Mouse (Mus musculus): ENCODE measurements around the gene Samd14.
"Not testable (repeated sequence)": the region's sequence is repeated elsewhere in the genome, so short reads cannot be mapped to it uniquely, and the experiment has no call there.

Samd14 gene

DNA sequence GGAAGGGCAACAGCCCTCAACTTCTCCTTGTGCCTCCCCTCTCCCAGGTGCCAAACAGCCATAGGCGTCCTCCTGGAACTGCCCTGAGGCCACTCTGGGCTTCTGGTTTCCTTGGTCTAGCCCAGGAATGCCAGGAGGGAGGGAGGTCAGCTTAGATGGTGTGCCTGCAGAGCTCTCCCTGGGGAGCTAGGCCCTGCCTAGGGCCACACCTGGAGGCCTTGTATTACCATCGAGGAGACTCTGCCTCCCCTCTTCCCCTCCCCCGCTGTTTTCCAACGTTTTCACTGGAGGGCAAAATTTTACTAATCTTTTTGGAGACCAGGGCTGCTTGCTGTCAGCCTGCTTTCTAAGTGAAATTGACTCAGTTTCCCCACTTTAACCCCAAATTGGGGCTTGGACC, 3.6 kb upstream of the Samd14 start:
- DNase-seq (ENCODE audit: low spot score in 2 of 2), result no peak

DNA sequence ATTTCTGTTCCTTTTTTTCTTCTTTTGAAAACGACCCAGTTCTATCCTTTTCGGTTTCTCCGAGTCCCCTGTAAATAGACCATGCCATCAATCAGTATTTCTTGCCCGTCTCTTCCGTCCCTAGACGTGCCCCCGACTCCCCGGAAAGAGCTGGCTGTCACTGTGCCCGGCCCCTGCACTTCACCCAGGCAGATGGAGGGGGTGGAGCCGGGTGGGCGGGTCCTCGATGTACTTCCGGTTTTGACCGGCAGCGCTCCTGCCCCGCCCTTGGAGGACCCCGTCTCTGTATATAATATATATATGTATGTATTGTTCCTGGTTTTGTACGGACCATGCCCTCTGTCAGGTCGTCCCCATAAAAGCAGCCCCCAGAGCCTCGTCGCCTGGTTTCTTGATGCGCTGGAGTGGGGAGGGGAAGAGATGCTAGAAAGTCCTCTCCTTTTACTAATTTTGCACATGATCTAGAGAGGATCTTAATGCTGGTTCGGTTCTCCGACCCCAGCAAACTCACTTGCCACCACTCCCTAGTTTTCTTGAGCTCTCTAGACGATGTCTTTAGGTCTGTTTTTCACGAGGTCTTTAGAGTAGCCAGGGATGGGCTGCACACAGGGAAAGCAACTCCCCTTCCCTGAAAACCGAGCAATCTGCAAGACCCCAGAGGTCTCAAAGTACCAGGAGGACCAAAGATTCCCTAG, 3.0 kb upstream of the Samd14 start:
- DNase-seq (ENCODE audit: low spot score in 2 of 2), result peak in 1 of 2 experiments; percentile 72

DNA sequence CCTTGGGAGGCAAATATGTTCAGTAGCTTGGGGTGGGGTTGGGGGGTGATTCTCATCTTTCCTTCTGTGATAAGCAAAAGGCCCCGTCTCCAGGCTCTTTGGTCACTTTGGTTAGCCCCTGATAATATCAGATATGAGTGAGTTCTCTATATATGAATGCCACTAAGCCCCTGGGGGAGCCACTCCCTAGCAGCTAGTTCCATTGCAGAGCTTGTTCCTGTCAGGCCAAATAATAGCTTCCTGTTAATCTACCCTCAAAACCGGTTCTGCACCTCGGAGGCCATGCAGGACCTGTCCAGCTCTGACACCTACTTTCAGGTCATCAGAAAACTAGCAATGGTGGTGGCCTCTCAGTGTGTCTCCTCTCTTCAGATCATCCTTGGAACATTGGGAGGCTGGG, 2.3 kb upstream of the Samd14 start:
- DNase-seq (ENCODE audit: low spot score in 2 of 2), result no peak

DNA sequence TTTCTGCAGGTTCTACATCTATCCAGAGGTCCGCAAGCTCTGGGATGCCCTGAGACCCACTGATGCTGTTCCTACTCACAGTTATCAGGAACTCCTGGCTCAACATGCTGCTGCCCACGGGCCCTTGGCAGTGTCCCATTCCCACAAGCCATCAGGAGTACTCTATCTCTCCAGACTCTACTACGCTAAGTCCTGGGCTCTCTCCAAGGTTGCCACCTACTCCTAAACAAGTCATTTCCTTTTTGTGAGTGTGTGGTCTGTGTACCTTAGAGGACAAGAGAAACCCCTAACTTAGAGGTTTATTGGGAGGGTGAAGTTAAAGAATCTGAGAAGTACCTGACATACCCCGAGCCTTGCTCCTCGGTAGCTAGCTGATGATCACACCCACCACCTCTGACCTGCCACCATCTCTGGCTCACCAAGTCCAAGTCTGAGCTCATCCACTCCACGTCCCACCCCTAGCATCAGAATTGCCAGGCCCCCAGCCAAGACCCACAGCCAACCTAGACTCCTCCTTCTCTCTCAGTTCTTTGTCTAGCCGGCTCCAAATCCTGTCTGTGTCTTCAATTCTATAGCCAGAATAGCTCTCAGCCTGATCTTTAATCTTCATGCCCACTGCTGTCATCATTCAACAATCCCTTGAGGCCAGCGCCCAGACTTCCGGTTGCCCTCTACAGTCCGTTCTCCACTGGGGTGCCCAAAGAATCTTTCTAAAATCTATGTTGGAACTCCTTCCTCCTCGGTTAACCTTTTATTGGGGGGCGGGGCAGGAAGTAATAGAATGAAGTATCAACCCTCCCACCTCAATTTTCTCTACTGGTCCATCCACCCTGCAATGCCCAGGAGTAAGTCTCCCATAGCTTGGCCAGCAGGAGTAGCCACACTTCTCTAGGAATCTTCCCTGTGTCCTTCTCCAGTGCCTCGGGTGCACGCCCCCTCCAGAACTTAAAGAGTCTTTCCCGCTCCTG, 734 bp upstream of the Samd14 start:
- no peak for DNase-seq (ENCODE audit: low spot score in 2 of 2)

DNA sequence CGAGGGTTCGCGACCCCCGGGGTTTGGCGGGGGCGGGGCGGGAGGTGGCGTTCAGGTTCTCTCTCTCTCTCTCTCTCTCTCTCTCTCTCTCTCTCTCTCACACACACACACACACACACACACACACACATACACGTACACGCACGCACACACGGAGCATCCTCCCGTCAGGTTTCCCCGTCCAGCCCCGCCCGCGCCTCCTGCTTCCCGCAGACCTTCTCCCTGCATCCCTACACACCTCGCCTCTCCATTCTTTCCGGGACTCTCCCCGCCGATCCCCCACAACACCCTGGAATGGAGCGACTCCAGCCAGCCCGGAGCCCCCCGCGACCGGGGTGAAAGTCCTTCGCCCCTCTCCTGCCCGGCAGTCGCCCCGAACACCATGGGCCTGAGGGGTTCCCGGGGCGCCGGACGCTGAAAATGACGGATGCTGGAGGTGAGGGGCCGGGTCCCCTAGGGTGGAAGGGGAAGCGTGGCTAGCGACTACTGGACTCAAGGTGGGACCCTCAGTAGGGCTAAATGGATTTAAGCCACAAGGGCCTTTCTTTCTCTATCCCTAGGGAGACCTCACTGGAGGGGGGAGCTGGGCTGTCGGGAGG, 561 bp downstream of the Samd14 start:
- DNase-seq (ENCODE audit: low spot score in 2 of 2), result no peak

DNA sequence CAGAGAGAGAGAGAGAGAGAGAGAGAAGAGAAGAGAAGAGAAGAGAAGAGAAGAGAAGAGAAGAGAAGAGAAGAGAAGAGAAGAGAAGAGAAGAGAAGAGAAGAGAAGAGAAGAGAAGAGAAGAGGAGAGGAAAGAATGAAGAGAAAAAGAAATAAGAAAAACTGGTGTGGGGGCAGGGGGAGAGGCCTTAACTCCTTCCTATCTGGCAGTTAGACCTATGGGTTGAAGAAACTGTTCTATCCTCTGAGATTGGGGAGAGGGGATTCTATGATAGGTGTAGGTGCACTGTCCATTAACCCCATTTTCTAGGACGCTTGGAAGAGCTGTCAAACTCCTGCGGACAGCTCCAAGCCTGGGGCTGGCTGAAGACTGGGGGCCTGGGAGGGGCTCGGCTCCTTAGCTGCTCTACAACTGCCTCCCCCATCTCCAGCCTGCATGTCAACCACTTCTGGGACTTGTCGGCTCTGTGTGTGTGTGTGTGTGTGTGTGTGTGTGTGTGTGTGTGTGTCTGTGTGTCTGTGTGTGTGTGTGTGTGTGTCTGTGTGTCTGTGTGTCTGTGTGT, 1.2 kb downstream of the Samd14 start:
- DNase-seq (ENCODE audit: low spot score in 2 of 2), result not testable (repeated sequence)

DNA sequence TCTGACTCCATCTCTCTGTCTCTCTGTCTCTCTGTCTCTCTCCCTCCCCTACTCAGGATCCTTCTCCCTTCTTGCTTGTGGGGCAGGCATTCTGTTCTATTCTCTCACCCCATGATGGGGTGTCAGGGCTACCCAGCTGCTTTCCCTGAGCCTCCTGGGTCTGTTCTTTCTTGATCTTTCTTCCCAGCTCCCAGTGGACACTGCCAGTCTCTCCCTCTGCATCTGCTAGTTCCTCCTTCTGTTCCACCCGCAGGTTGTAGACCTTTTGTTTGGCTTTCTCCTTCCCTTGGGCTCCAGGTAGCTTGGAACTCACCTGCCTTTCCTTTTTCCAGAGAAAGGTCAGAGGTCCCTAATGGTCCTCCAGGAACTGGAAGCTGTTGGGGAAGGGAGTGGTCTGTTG, 1.7 kb downstream of the Samd14 start:
- DNase-seq (ENCODE audit: low spot score in 2 of 2), result no peak

DNA sequence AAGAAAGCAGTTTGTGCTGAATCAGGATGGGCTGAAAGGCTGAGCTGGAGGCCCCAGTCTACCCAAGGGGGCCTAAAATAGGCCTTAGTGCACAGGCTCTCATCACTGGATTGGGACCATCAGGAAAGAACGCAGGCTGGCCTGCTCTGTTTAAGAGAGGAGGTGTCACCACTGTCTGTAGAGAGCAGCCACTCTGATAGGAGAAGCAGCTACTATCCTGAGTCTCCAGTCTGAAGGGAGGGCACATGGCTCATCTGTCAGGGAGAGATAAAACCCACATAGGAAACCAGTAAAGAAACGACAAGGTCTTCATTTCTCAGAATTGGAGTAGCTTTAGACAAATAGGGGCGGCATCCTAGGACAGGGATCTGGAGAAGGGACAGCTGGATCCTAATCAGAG, 2.4 kb downstream of the Samd14 start:
- no peak for DNase-seq (ENCODE audit: low spot score in 2 of 2)

DNA sequence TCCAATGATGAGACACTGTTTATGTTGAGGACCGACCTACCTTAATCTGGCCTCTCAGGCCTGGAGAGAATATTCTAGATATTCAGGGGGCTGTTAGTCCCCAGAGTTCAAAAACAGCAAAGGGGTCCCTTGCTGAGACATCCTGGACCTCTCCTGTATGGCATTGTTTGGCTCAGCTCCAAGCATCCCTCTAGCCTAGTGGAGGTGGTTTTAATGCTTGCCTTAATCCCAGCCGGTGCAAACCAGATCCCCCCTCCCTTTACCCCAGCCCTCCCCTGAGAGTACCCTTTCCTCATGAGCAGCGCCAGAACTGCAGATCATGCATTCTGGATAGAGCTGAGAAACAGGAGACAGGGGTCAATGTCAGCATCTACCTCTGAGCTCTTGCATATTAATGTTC, 2.8 kb downstream of the Samd14 start:
- no peak for DNase-seq (ENCODE audit: low spot score in 2 of 2)

DNA sequence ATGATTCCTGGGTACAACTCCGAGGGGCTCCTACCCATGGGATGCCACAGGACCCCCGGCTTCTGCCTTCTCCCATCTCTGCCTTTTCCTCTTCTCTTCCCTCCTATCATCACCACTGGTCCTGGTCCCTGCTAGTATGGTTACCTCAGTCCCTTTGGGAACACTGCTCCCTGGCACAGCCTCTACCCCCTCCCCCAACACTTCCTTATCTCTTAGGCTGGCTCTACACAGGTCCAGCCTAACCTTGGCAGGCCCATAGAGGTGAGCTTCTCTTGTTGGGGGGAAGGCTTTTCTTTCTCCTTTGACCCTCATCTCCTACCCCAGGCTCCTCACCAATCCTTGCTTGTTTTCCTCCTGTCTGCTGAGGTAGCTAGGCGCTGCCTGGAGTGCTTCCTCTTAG, 5.8 kb downstream of the Samd14 start:
- no peak for DNase-seq (ENCODE audit: low spot score in 2 of 2)

DNA sequence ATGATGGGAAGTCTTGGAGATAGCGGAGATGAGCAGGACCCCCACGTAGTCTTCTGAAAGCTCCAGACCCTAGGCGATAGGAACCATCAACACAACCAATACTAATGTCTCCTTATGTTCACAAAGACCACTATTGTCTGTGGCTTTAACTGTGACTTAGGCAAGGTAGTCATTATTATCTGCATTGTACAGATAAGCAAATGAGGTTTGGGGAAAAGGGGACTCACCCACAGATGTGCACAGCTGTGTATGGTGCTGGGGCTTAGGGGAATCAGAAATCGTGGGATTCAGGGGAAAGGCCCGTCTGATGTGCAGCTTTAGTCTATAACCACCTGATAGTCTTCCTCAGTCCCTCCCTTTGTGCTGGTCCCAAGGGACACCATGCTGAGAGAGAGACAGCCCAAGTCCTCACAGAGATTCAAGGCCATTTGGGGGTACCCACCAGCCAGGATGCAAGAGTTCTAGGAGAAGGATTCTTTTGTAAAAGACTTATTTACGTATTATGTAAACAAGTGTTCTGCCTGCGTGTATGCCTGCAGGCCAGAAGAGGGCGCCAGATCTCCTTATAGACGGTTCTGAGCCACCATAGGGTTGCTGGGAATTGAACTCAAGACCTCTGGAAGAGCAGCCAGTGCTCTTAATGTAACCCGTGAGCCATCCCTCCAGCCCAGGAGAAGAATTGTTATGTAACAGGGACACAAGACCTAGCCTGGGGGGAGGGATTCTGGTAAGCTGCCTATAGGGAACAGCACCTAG, 12.7 kb downstream of the Samd14 start:
- no peak for DNase-seq (ENCODE audit: low spot score in 2 of 2)

DNA sequence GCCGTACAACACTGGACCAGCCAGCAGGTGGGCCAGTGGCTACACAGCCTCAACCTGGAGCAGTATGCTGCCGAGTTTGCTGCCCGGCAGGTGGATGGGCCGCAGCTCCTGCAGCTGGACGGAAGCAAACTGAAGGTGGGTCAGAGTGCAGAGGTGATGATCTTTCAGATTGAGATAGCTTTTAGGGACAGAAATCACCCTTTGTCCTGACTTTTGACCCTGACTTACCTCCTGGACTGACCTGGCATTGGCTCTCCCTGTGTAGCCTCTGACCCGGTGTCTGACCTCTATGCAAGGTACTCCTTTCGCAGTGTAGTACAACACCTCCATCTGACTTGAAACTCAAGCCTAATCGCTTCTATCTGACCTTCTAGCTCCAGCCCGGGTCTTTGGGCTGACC, 13.8 kb downstream of the Samd14 start:
- DNase-seq (ENCODE audit: low spot score in 2 of 2), result no peak

DNA sequence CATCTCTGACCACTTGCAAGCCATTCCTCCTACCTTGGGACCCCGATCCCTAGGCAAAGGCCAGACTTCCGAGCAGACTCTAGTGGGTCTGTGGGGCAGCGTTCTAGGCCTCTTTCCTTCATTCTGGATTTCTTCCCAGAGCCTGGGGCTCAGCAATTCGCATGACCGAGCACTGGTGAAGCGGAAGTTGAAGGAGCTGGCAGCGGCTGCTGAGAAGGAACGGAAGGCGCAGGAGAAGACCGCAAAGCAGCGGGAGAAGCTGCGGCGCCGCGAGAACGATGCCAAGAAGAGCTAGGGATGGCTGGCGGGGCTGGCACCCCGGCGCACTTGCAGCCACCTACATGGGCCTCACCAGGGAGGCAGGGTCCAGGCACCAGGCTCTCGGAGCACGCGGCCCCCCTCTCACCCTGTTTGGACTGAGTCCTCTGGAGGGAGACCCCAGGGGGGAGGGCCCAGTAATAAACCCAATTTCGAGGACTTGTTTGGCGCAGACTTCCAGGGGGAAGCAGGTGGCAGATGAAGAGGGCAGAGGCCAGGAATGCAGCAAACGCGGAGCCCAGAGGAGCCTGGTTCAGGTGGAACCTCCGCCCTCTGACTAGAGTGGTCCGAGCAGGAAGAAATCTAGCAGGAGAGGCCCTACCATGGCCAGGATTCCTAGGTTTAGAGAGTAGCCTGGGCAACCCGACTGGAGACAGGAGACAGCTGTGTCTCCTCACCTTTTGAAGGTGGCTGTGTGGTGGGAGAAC, 14.9 kb downstream of the Samd14 start:
- DNase-seq (ENCODE audit: low spot score in 2 of 2), result peak in 1 of 2 experiments; percentile 56

DNA sequence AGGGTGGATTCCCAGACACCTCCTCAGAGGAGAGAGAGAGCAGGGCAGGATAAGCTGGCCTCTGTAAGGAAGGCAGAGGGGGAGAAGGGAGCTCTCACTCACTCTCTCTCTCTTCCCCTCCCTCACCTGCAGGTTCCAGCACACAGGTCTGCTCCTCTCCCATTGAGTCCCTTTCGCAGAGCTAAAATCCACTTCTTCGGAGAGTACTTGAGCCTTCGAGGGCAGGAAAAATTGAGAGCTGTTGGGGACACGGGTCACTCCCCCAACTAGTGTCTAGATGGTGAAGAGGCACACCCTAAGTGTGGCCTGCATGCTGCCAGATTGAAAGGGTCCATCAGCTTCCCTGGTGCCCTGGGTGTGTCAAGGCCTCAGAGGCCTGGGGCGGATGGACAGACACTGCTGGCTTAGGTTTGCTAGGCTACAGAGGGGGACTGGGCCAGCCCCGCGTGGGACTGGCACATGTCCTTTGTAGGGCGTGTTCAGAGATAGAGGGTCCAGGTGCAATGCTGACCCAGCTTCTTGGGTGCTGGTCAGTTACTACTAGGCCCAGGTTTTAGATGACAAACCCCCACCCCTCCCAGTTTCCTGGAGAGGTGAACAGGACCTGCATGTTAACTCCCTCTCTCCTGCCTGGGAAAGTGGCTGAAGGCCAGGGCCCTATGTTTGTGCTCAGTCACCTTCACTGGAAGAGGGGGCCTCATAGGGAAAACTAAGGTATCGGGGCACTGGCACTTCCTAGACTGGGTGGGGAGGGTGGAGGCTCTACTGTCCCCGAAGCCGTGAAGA, 15.7 kb downstream of the Samd14 start:
- DNase-seq (ENCODE audit: low spot score in 2 of 2), result no peak

DNA sequence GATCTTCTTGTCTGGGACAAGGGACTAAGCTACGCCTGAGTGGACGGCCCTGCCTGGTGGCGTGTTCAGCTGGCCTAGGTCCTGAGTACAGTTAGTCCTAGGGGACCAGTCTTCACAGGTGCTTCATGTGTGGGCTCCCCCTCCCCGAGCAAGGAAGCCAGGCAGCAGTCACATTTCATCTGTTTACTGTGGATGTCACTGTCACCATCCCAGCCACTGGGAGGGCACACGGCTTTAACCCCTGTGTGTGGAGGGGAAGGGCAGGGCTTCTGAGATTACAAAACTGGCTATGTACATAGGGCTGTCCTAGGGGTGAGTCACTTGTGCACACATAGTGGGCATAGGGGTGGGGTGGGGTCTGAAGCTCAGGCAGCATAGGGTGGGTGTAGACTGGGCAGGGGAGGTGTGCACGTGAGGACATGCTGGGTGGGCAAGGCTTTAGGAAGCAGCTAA, 16.4 kb downstream of the Samd14 start:
- no peak for DNase-seq (ENCODE audit: low spot score in 2 of 2)

DNA sequence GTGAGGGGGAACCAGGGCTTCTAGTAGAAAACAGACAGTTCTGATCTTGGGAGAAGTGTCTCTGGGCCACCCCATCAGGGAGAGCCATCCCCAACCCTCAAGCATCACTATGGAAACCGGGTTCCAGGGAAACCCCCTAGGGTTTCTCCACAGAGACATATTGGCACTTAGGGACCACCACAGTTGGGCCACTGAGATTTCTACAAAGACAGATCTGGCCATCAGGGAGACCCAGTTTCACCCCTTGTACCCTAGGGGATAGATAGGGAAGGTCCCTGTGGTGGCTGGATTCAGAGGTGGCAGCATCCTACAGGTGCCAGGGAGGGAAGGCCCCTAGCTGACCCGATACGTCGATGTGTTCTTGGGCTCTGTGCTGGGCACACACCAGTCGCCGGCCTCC, 17.2 kb downstream of the Samd14 start:
- DNase-seq (ENCODE audit: low spot score in 2 of 2), result no peak

DNA sequence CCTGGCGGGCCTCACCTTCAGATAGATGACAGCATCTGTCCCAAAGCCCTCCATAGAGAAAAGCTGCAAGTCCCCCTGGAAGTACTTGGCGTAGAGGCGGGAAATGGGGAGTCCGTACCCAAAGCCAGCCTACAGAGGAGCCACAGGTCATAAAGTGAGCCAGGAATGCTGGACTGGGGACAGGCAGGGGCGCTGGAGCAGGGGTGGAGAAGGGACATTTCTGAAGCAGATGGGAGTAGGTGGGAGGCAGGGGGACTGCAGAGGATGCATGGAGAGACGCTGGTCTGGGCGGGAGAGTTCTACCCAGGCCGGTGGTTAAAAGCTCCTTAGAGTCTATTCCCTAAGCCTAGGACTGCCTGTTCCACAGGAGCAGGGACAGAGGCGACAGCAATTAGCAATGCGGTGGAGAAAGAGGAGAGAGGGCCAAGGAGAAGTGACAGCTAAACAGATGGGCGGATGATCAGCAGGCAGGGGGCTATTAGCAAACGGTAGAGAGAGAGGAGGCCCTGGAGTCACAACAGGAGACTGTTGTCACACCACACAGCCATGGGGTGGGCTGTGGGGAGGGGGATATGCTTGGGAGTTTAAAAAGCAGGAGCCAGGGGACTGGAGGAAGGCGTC, 18.3 kb downstream of the Samd14 start:
- no peak for DNase-seq (ENCODE audit: low spot score in 2 of 2)

DNA sequence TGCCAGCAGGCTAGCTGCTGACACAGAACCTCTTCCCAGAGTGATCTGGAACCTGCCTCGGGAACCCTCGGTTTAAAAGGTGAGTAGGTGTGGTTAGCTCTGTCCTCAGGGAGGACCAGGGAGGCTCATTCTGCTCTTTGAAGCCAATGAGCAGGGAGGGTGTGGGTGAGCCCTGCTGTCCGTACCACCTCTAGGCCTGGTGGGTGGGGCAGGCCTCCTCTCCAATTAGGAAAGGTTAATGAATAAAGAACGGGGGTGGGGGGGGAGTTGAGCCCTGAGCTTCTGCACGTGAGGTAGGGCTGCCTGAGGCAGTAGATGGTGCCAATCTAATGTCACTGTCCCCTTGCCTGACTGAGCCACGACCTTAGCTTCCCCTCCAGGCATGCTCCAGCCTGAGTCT, 23.3 kb downstream of the Samd14 start:
- DNase-seq (ENCODE audit: low spot score in 2 of 2), result no peak

DNA sequence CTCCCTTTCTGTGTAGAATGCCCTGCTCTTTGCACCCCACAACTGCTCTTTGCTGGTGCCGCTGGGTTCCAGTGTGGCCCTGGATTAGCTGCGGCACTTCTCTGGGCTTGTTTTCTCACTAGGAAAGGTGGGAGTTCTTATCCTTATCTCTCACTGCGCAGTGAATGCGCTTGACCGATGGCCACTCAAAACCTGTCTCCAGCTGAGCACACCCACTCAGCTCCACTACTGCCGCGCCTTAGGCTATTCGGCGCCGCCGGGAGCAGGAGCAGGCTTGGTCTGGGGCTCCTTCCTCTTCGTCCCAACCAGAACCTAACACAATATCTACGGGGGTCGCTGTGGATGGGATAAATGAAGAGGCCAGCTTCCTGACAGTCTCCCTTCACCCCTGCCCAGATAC, 23.9 kb downstream of the Samd14 start:
- DNase-seq (ENCODE audit: low spot score in 2 of 2), result no peak

DNA sequence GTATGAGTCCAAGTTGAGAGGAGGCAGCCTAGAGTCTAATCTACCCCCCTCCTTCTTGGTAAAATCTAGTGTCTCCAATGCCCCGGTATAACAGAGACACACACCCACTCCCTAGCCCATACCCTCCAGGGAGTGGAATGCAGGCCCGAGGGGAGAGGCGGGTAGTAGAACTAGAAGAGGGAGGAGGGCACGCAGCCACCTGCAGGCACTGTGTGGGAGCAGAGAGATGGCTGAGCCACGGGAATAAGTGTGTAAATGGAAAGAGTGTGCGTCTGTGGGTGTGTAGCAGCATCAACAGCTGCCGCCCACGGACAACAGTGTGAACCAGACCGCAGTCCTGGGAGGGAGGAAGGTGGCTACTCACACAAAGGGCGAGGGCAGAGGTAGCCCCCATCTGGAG, 25.2 kb downstream of the Samd14 start:
- DNase-seq (ENCODE audit: low spot score in 2 of 2), result peak; percentile 74

Data from left cerebral cortex, adult 9 months (tissue).